Mouse (Mus musculus): ENCODE data around the gene Slc8a2.

DNA sequence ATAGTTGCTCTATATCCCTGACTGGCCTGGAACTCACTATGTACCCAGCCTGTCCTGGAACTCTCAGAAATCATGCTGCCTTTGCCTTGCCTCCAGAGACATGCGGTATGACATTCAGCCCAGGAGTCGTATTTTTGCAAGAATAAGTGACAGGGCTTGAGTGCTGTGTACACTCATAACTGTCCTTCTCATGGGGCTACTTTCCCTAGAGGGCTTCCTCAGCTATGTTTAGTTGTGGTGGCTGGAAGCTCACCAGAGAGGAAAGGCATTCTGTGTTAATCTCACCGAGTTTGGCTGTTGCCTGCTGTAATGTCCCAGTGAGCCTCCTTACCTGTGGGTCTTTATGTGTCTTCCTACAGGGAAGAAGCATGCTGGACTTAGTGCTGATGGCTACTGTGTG is 35.0 kb upstream of the Slc8a2 start:
- TF ChIP-seq CTCF (conservative IDR thresholded peaks at IDR 0.05; ENCODE audit: insufficient read depth, insufficient read length, low read depth, low read length), result no peak
- no peak for TF ChIP-seq POLR2A (IDR thresholded peaks at IDR 0.05; ENCODE audit: low read depth, low read length)
